Mouse (Mus musculus): ENCODE data around the gene Spred2.

The Spred2 gene

GRCm38 (mm10) chr11:19923888-19924756, at the start of gene Spred2:
Gene Spred2, plus strand, starts transcription at chr11:19924375.
- peak; percentile 77 to 78 for DNase-seq (ENCODE audit: low spot score in 2 of 2)

DNA sequence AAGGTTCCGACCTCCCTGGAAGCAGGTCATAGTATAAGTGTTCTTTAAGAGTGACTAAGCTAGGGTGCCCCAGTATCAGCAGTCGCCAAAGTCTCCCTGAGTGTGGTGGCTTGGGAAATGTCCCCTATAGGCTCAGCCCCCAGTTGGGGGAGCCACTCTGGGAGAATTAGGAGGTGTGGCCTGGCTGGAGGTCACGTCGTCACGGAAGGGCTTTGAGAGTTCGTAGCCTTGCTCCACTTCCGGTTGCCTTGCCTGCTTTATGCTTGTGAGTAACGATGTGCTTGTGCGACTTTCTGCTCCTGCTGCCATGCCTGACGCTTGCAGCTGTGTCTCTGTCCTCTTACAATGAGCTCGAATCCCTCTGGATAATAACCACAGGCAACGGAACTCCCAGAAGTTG, 48.6 kb upstream of the Spred2 start:
- no peak for DNase-seq (ENCODE audit: low spot score in 2 of 2)

- DNase-seq (ENCODE audit: low spot score in 2 of 2) = no peak
Observed at GRCm38 (mm10) chr11:19875964-19876363, 48.2 kb upstream of the Spred2 start.

DNA sequence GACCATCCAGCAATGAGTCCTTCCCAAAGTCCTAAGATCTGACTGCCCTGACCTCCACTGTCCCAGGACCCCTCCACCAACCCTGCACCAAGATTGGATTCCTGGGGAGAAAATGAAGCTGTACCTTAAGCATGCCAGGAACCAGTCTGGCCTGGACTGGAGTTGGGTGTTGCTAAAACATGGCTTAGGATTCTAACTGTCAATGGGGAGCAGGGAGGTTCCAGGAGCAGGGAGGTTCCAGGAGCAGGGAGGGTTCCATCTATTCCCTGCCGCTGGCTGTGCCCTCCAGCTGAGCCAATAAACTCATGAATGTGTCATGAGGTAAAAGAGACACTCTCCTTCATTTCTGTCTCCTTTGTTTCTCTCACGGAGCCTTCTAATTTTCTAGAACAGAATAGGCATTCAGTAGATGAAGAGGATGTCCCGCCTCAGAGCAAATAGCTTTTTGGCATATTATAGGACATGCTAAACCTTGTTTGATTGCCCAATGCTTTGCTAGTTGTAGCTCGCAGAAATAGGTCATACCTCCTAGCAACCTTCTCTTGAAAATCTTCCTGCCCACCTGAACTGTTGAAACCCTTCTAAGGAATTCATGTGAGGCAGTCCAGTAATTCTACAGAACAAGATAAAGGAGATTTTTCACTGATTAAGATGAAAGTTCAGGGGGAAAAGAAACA, 46.8 kb upstream of the Spred2 start:
- no peak for DNase-seq (ENCODE audit: low spot score in 2 of 2)

DNA sequence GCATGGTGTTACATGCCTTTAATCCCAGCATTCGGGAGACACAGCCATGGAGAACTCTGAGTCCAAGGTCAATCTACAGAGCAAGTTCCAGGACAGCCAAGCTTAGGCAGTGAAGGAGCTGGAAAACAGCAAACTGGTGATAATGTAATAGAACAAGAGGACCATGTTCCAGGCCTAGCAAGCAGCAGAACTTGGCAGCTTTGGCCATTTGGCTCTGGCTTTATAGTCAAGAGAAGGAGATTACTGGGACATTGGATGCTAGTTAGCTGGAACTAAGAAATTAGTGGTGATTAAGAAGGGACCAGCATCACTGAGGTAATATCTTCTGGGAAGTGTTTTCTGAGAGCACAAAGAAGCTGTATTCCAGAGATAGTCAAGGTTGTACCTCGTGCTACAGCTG, 42.8 kb upstream of the Spred2 start:
- DNase-seq (ENCODE audit: low spot score in 2 of 2) = no peak

- no peak for DNase-seq (ENCODE audit: low spot score in 2 of 2)
Observed at GRCm38 (mm10) chr11:19890700-19891406, 33.3 kb upstream of the Spred2 start.

DNA sequence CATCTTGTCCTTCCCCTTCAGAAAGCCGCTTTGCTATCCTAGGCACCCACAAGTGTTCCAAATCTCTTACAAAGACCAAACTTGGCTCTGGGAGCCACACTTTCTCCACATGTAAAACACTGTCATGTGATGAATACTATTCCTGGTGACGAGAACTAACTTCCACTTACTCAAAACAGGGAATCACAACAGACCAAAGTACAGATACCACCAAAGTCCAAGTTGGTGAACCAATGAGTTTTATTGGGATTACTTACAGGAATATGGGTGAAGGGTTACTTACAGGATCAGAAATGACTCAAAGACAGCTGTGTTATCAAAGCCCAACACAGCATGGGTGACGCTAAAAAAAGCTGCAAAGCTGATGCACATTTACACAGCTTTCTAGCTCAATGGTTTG, 30.9 kb upstream of the Spred2 start:
- DNase-seq (ENCODE audit: low spot score in 2 of 2) = no peak

DNA sequence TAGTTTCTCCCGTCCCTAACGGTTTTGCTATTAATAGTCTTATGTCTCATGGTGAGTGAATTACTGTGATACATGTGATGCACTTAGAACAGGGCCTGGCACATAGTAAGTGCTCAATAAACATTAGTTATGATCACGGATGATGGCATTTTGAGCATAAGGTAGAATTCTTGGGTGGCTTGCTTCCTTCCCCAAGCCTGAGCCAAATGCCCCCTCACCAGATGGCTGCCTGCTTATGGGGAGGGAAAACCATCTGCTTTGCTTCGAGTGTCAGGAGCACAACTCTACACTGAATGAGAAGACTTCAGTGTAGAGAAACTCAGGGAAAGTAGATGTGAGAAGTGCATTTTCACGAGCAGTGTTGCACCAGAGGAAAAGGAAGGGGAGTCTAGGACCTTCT, 24.6 kb upstream of the Spred2 start:
- no peak for DNase-seq (ENCODE audit: low spot score in 2 of 2)

GRCm38 (mm10) chr11:19900712-19901111, 23.5 kb upstream of the Spred2 start:
- no peak for DNase-seq (ENCODE audit: low spot score in 2 of 2)

- no peak for DNase-seq (ENCODE audit: low spot score in 2 of 2)
Observed at GRCm38 (mm10) chr11:19911216-19911615, 13.0 kb upstream of the Spred2 start.

DNA sequence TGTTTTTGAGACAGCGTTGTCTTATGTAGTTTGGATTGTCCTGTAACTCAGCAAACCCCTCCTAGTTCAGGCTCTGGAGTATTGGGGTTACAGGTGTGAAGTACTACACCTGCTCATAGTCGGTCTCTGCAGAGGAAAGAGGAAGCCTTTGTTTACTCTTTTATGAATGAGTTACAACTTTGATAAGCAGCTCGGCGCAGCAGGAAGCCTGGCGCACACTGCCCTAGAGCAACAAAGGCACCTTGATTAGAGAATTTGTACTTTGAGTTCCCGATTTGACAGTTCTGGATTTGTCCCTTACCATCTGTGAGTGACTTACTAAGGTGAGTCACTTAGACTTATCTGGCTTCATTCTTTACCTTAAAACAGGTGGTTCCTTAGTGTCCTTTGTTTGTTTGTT, 12.0 kb upstream of the Spred2 start:
- DNase-seq (ENCODE audit: low spot score in 2 of 2) = no peak

DNA sequence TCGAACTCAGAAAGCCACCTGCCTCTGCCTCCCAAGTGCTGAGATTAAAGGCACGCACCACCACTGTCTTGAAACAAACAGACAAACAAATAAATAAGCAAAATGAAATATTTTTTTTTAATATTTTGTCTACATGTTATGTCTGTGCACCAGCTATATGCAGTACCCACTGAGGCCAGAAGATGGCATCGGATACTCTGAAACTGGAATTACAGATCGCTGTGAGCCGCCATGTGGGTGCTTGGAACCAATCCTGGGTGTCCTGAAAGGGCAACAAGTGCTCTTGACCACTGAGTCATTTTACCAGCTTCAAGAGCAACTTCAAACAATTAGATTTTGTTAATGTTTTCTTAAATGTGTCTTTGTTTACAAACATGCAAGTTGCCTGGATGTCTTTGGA, 11.5 kb upstream of the Spred2 start:
- no peak for DNase-seq (ENCODE audit: low spot score in 2 of 2)

DNA sequence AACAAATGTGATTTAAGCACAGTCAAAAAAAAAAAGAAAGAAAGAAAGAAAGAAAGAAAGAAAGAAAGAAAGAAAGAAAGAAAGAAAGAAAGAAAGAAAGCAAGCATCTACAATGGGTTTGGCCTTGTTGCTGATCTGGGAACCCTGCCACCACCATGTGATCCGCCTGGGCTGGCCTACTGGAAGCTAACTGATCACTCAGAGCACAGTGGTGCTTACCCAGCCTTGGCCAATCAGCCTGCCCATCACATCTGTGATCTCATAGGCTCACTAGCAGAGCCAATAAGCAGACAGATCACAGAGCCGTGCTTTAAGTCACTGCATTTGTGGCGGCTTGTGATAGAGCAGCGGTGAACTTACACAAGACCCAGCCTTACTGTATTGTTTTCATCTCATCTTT, 10.4 kb upstream of the Spred2 start:
- DNase-seq (ENCODE audit: low spot score in 2 of 2) = no peak

DNA sequence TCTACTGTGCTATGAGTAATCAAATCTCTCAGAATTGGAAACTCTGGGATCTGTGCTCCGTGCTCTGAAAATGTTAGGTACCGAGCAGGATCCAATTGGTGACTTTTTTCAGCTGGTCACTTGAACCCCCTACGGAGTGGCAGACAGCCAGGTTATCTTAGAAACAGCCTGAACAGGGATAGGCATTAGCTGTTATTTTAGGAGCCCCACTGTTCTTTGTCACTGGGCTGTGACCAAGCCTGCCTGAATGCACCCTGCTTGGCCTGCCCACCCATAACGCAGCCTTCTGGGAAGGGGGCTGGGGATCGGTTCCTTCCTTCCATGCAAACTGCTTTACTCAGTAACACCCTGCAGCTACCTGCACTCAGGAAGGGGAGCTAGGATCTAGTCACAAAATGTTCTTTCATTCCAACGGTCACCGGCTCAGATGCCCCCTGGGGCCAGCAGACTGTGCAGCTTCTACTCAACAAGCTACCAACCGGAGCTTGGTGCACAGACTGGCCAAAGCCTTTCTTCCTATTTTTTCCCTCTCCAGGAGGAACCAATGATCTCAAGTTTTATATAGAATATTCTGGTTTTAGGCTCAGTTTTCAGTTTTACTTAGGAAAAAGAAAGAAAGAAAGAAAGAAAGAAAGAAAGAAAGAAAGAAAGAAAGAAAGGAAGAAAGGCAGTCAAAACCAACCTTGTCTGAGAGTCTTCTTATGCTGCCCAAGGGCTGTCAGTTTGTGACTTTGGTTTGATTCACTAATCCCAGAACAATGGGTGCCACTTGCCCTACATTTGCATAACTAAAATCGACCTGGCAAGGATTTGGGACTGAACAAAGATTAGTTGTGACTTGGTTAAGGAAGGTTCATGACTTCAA, 6.6 kb upstream of the Spred2 start:
- no peak for DNase-seq (ENCODE audit: low spot score in 2 of 2)

GRCm38 (mm10) chr11:19918246-19918540, 6.0 kb upstream of the Spred2 start:
- no peak for DNase-seq (ENCODE audit: low spot score in 2 of 2)

GRCm38 (mm10) chr11:19919460-19919784, 4.8 kb upstream of the Spred2 start:
- peak in 1 of 2 experiments; percentile 11 for DNase-seq (ENCODE audit: low spot score in 2 of 2)

DNA sequence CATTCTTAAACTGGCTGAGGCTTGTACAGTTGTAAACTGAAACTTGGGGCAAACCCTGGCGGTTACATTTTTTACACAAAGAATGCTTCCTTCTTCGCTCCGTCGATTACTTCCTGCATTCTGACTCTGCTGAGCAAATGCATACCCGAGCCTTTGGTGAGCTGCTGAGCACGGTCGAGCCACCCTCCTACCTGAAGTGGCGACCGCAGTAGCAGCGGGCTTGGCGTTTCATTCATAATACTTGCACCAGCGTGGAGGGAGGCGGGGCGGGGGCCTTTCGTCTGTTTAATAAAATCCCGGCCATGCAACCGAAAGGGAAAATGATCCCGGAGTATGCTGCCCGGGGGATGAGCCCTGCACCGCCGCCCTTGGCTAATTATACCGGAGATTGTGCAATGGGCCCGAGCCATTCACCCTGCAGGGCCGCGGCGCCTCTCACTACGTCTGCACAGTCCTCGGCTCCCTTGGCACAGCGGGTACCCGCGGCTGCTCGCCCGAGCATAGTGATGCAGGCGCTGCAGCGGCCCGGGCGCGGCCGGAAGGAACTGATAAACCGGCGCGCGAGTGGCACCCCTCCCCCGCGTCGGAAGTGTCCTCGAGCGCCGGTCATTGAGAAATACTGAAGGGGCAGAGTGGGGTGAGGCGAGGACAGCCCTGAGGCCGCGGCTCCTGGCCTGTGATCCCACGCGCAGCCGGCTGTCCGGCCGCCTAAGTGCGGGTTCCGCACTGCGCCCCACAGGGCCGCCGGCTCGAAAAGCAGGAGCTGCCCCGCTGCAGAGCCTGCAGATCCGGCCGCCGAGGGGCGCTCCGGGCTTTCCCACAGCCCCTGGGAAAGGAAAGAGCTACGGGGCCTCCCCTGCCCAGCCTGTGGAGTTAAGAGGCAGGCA, 4.1 kb upstream of the Spred2 start:
- peak; percentile 84 to 85 for DNase-seq (ENCODE audit: low spot score in 2 of 2)

DNA sequence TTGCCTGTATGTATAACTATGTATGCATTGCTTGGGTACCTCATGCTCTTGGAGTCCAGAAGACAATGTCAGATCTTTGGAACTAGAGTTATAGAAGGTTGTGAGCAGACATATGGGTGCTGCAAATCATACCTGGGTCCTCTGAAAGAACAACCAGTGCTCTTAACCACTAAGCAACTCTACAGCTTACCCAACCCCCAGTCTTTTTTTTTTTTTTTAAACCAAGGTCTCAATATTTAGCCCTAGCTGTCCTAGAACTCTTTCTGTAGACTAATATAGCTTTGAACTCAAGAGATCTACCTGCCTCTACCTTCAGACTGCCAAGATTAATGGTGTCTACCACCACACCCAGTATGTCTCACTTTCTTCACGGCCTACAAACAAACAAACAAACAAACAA, 2.5 kb upstream of the Spred2 start:
- DNase-seq (ENCODE audit: low spot score in 2 of 2) = no peak

DNA sequence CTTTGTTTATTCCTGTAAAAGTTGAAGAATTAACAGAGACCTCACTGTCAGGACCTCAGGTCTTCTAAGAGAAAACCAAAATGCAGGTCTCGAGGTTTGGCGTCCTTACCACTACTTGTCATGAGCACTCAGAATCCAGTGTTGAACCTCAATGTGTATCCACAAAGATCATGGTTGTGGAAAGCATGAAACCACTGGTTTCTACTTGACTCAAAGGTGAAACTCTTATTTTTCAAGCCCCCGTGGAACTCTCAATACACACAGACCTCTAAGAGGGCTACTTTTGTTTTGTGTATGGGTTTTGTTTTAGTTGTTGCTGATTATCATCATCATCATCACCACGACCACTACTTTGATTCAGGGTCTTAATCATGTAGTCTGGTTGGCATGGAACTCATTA, 2.0 kb upstream of the Spred2 start:
- DNase-seq (ENCODE audit: low spot score in 2 of 2) = no peak

- peak; percentile 60 to 65 for DNase-seq (ENCODE audit: low spot score in 2 of 2)
Observed at GRCm38 (mm10) chr11:19924757-19925148, 578 bp downstream of the Spred2 start.
